Mouse (Mus musculus): ENCODE measurements at regions not wholly inside any gene's neighbourhood (a gene's known extent, or its start where the extent isn't known, plus 50 kb on each side); places are given as distances from the start of the nearest gene placed in this dataset.

- Histone ChIP-seq H3K36me3 (ENCODE audit: control insufficient read depth, insufficient read depth, low read length) (no peaks in the 10 kb centered on the region), H3K4me2 (replicated peaks; ENCODE audit: low read depth, low read length) (no peak overlapping the region), H3K27me3 (ENCODE audit: control insufficient read depth, insufficient read depth, low read length) (no peaks in the 10 kb centered on the region), H3K4me3 (ENCODE audit: low read depth, low read length) (no peak overlapping the region), H3K27ac (ENCODE audit: low read length) (no peak overlapping the region), H3K9me3 (ENCODE audit: control insufficient read depth, low read depth, low read length) (no peaks in the 10 kb centered on the region), H3K4me1 (ENCODE audit: control insufficient read depth, insufficient read depth, low read length) (no peaks in the 10 kb centered on the region), H3K9ac (replicated peaks; ENCODE audit: low read depth, low read length) (no peak overlapping the region)
- WGBS, result 54% methylated on average over 3 of the region's 3 CpGs
- ATAC-seq (ENCODE audit: insufficient number of reproducible peaks, insufficient read depth, low FRiP score, low read depth), result no peak
Observed at GRCm38 (mm10) chr5:82203606-82204005, 1151.4 kb downstream of the Tecrl start.

All from stomach, embryonic 14.5 days (tissue).